Mouse (Mus musculus): ENCODE measurements at regions not wholly inside any gene's neighbourhood (a gene's known extent, or its start where the extent isn't known, plus 50 kb on each side); places are given as distances from the start of the nearest gene placed in this dataset.

DNA sequence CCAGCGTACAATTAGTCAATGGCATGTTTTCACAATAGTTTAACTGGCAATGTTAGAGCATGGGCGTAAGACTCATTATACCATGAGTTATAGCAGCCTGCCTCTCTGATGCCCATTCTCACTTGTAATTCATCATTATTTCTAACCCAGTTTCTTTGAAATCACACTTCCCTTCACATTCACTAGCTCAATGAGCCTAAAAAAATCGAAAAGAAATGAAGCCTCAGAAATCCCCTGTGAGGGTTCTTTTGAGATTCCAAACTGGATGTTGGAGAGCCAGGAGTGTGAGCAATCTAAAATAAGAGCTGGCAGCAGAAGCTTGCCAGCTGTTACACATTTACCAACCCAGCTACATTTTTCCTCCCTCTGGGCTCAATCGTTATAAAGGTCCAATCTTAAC is 93.9 kb upstream of the Cav2 start:
- TF ChIP-seq CTCF (IDR thresholded peaks at IDR 0.05; ENCODE audit: control insufficient read depth, insufficient read depth, insufficient read length) (no peak), FOSL1 (IDR thresholded peaks at IDR 0.05; ENCODE audit: insufficient read depth, low read length, poor library complexity, severe bottlenecking) (no peak), USF1 (IDR thresholded peaks at IDR 0.05; ENCODE audit: low read depth) (no peak)

Measured in C2C12 (cell line).